Mouse (Mus musculus) limb, embryonic 11.5 days (tissue): ENCODE measurements around the gene Gpank1. TPM values are rescaled to one million over a fixed set of nuclear protein-coding genes. Genes with fewer than 3 reads are reported as not detected.

Experiments used
- ATAC-seq: fragments of 200-750 bp; cut with Nextera tagmentation; 2 replicates; pipeline ENCODE4 v1.8.0; 2017; ENCODE audit warnings: low read depth; ENCODE audit not compliant: insufficient number of reproducible peaks, low FRiP score, low TSS enrichment
- DNase-seq: peaks from one replicate; pipeline ENCODE4 v3.0.0-alpha.2; 2015; ENCODE audit warnings: low spot score
- H3K27ac ChIP-seq: fragments of 300-500 bp; sonication (generic); replicated peaks from 2 replicates; pipeline ENCODE4 v1.5.1; 2014; ENCODE audit warnings: low read depth, mild to moderate bottlenecking, low read length
- H3K27me3 ChIP-seq: fragments of 300-500 bp; sonication (generic); 2 replicates; pipeline ENCODE4 v1.6.1; 2014; ENCODE audit warnings: mild to moderate bottlenecking, low read length, mixed read lengths; ENCODE audit not compliant: control insufficient read depth, insufficient read depth
- H3K36me3 ChIP-seq: fragments of 300-500 bp; sonication (generic); 2 replicates; pipeline ENCODE4 v1.6.1; 2014; ENCODE audit warnings: mild to moderate bottlenecking, low read length, moderate library complexity, mixed read lengths; ENCODE audit not compliant: control insufficient read depth, insufficient read depth
- H3K4me1 ChIP-seq: fragments of 300-500 bp; sonication (generic); 2 replicates; pipeline ENCODE4 v1.6.1; 2014; ENCODE audit warnings: low read length, mixed read lengths; ENCODE audit not compliant: control insufficient read depth, insufficient read depth
- H3K4me2 ChIP-seq: fragments of 300-500 bp; sonication (generic); 2 replicates; pipeline ENCODE4 v1.6.1; 2014; ENCODE audit warnings: low read depth, mild to moderate bottlenecking, moderate library complexity; ENCODE audit not compliant: severe bottlenecking
- H3K4me3 ChIP-seq: fragments of 300-500 bp; sonication (generic); 2 replicates; pipeline ENCODE4 v1.5.1; 2014; ENCODE audit warnings: low read depth, low read length
- H3K9ac ChIP-seq: fragments of 300-500 bp; sonication (generic); 2 replicates; pipeline ENCODE4 v1.6.1; 2014; ENCODE audit warnings: mild to moderate bottlenecking, low read length
- H3K9me3 ChIP-seq: fragments of 300-500 bp; sonication (generic); 2 replicates; pipeline ENCODE4 v1.6.1; 2016; ENCODE audit warnings: low read length; ENCODE audit not compliant: control insufficient read depth
- WGBS: fragments of 180-500 bp; shearing (Covaris S2); extraction: QIAGEN DNeasy Blood & Tissue Kit; methylation state at CpG from one replicate; pipeline ENCODE4 v1.1.7; 2014; 5-methylcytosine and 5-hydroxymethylcytosine counted together
- polyA plus RNA-seq: library from polyadenylated mRNA; unstranded; fragments of >200 nt; fragmentation: Nextera tagmentation; extraction: Ambion mirVana; gene quantifications from 2 replicates; pipeline ENCODE4 v1.2.1, GENCODE M21; 2014

Gene Gpank1
- polyA plus RNA-seq, 1 experiment from 2014 or later: 29.1 TPM

DNA sequence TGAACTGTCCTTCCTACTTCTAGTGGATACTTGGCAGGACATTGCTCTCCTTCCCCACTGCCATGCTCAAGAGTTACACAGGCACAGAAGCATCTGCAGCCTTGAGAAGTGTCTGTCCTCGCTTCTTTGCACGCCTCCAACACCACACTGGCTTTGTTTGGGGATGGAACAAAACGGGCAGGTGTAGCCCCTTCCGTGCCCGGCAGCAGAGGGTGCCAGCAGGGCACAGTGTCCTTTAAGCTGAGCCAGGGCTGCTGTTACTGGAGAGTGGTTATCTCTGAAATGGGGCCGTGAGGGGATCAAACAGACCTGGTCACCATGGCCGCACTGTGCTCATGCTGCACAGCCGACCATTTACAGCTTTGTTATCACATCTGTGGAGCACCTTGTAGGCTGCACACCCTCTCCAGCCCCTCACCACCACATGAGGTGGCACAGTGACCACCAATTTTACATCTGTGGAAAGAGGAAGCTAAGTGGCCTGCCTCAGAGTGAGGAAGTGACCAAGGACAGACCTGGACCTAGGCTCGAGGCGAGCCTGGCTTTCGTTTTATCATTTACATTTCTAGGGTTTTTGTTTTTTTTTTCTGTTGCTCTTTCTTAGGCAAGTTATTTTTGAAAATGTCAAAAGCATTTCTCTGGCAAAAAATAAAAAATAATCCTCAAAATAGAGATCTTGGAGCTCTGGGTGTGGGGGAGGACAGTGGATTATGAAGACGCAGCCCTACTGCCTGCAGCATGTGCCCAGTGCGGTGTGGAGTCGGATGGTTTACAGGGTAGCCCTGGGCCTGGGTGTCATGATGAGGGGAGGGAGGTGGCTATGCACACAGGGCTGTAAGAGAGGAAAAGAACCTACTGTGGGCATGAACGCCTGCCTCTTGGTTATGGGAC lies 26.5 kb upstream of the Gpank1 start:
- WGBS: 89% methylated on average over 15 of the region's 15 CpGs
- no peak for ATAC-seq
- Histone ChIP-seq H3K4me1 (no peaks in the 10 kb centered on the region), H3K9me3 (no peaks in the 10 kb centered on the region), H3K27ac (no peak overlapping the region), H3K36me3 (peaks cover 16% of the 10 kb centered on the region), H3K4me3 (no peak overlapping the region), H3K27me3 (no peaks in the 10 kb centered on the region), H3K9ac (no peak overlapping the region), H3K4me2 (no peak overlapping the region)
- DNase-seq: no peak

DNA sequence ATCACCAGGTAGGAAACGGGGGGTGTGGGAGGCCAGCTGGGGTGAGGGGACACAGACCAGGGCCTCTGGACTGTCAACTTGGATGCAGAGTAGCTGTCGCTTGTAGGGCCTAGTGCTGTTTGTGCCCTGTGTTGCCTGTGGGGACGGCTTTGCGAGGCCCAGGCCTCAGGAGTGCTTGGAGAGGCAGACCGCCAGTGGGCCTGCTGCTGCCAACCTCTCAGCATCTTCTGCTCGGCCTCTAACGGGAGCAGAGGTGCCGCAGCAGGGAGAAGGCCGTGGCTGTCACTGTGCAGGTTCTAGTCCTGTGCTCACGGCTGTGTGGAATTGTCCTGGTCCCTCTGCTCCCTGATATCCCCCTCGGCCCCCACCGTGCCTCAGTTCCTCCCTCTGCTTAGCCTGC lies 24.7 kb upstream of the Gpank1 start:
- peaks cover 23% of the 10 kb centered on the region for H3K36me3 ChIP-seq
- no peak overlapping the region for H3K9ac ChIP-seq
- H3K4me1 ChIP-seq: no peaks in the 10 kb centered on the region
- no peak overlapping the region for H3K27ac ChIP-seq
- no peaks in the 10 kb centered on the region for H3K27me3 ChIP-seq
- no peak overlapping the region for H3K4me3 ChIP-seq
- H3K4me2 ChIP-seq: no peak overlapping the region
- DNase-seq (no peak), ATAC-seq (no peak)
- H3K9me3 ChIP-seq: no peaks in the 10 kb centered on the region
- WGBS: 85% methylated on average over 12 of the region's 12 CpGs

DNA sequence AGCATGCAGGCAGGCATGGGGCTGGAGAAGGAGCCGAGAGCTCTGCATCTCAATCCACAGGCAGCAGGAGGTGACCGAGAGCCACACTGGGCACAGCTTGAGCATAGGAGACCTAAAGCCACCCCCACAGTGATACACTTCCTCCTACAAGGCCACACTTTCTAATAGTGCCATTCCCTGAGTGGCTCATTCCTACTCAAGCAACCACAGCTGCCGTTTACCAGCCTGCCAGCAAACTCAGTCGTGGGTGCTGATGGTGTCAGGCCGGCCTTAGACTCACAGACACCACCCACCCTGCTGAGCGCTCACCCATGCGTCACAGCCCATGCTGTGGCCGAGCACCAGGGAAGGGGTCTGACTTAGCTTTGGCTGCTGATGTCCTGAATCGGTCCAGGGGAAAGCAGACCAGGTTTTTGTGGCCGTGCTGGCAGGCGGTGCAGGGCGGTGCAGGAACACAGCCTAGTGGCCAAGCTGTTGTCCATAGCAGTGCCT lies 24.0 kb upstream of the Gpank1 start:
- H3K27ac ChIP-seq: no peak overlapping the region
- 86% methylated on average over 12 of the region's 12 CpGs for WGBS
- DNase-seq (no peak), ATAC-seq (no peak)
- no peak overlapping the region for H3K4me3 ChIP-seq
- no peak overlapping the region for H3K4me2 ChIP-seq
- no peaks in the 10 kb centered on the region for H3K4me1 ChIP-seq
- no peak overlapping the region for H3K9ac ChIP-seq
- H3K36me3 ChIP-seq: peaks cover 23% of the 10 kb centered on the region
- no peaks in the 10 kb centered on the region for H3K9me3 ChIP-seq
- H3K27me3 ChIP-seq: no peaks in the 10 kb centered on the region

DNA sequence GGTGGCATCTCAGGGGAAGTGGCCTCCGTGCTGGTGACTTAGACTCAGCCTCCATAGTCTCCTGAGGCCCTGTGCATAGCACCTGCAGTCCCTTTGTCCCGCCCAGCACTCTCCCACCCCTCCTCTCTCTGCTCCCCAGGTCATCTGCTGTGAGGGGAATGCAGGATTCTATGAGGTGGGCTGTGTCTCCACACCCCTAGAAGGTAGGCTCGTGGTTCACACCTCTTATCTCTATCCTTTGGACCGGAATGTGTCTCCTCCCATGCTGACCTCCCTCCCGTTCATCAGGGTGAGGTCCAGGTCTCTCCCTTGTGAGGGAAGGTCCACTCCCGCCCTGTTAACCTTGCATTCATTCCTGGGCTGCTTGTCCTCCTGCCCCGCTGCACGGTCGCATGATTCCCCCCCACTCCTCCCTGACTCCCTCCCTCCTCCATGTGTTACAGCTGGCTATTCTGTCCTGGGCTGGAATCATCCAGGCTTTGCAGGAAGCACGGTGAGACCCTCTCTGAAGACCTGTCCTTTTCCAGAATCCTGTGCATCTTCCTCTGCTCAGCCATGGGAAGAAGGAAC lies 21.0 kb upstream of the Gpank1 start:
- Histone ChIP-seq H3K27me3 (no peaks in the 10 kb centered on the region), H3K27ac (no peak overlapping the region), H3K4me3 (no peak overlapping the region), H3K9me3 (no peaks in the 10 kb centered on the region), H3K36me3 (peaks cover 23% of the 10 kb centered on the region; the same call in 1 of the 2 replicates), H3K4me1 (no peaks in the 10 kb centered on the region), H3K4me2 (no peak overlapping the region), H3K9ac (no peak overlapping the region)
- DNase-seq (no peak), ATAC-seq (no peak)
- WGBS: 79% methylated on average over 10 of the region's 10 CpGs

DNA sequence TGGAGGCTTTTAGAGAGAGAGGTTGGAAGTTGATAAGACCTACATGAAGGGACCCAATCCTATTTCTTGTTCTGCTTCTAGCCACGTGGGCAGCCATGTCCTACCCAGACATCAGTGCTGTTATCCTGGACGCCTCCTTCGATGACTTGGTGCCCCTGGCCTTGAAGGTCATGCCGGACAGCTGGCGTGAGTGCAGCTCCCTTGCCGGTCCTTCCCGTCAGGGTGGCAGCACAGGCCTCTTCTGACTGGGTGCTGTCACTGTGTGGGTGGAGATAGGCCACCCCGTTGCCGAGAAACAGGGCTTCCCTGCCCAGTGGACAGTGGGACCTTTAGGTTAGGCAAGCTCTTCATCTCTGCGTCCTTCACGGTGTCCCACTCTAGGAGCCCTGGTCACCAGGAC lies 20.1 kb upstream of the Gpank1 start:
- H3K36me3 ChIP-seq: peaks cover 23% of the 10 kb centered on the region; the same call in 1 of the 2 replicates
- no peak overlapping the region for H3K4me2 ChIP-seq

DNA sequence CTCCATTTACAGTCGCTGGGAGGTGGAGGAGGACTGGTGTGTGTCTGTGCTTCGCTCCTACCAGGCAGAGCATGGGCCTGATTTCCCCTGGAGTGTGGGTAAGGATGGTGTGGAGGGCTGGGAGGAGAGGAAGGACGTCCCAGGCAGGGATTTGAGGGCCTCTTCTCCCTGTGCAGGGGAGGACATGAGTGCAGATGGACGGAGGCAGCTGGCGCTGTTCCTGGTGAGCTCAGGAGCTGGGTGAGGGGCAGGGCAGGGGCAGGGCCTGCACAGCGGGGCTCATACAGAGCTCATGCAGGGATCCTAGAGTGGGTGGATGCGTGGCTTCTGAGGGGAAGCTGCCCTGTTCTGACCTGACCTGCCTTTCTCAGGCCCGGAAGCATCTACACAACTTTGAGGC lies 19.0 kb upstream of the Gpank1 start:
- WGBS: 71% methylated on average over 7 of the region's 8 CpGs
- Histone ChIP-seq H3K4me2 (no peak overlapping the region), H3K9ac (no peak overlapping the region), H3K9me3 (no peaks in the 10 kb centered on the region), H3K27ac (no peak overlapping the region), H3K36me3 (peaks cover 16% of the 10 kb centered on the region; the same call in 1 of the 2 replicates), H3K4me3 (no peak overlapping the region), H3K4me1 (0 out of 2 replicates have a peak, but pooled peaks cover 2% of the 10 kb centered on the region), H3K27me3 (no peaks in the 10 kb centered on the region)
- ATAC-seq (no peak), DNase-seq (no peak)

More for the DNA sequence above, 20.1 kb upstream of the Gpank1 start:
- ATAC-seq (no peak), DNase-seq (no peak)
- no peak overlapping the region for H3K9ac ChIP-seq
- no peak overlapping the region for H3K4me3 ChIP-seq
- no peak overlapping the region for H3K27ac ChIP-seq
- 0 out of 2 replicates have a peak, but pooled peaks cover 2% of the 10 kb centered on the region for H3K4me1 ChIP-seq
- H3K9me3 ChIP-seq: no peaks in the 10 kb centered on the region
- no peaks in the 10 kb centered on the region for H3K27me3 ChIP-seq
- 87% methylated on average over 11 of the region's 11 CpGs for WGBS

DNA sequence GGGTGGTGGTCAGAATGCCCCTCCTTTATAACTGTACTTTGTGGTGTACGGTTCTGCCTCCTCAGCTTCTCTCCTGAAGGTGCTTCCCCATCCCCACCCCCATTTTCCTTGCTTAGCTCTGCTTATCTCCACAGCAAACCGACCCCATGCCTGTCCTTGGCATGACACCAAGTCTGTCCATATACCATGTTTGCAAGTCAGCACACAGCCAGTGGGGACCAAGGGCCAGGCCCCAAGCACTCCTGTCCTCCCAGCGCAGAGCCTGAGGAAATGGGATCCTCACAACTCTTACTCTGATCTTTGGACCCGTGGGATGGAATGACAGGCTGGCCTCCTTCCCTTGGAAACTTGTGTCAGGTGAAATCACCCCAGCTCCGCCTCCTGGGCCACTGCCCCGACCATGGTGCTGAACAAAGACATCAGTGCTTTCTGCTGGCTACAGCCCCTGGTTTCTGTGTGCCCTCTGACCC lies 18.0 kb upstream of the Gpank1 start:
- ATAC-seq (no peak), DNase-seq (no peak)
- H3K27me3 ChIP-seq: no peaks in the 10 kb centered on the region
- no peaks in the 10 kb centered on the region for H3K9me3 ChIP-seq
- H3K4me3 ChIP-seq: no peak overlapping the region
- H3K9ac ChIP-seq: no peak overlapping the region
- WGBS: 70% methylated on average over 6 of the region's 6 CpGs
- H3K4me2 ChIP-seq: no peak overlapping the region
- peaks cover 16% of the 10 kb centered on the region; the same call in 1 of the 2 replicates for H3K36me3 ChIP-seq
- 0 out of 2 replicates have a peak, but pooled peaks cover 2% of the 10 kb centered on the region for H3K4me1 ChIP-seq
- H3K27ac ChIP-seq: no peak overlapping the region

DNA sequence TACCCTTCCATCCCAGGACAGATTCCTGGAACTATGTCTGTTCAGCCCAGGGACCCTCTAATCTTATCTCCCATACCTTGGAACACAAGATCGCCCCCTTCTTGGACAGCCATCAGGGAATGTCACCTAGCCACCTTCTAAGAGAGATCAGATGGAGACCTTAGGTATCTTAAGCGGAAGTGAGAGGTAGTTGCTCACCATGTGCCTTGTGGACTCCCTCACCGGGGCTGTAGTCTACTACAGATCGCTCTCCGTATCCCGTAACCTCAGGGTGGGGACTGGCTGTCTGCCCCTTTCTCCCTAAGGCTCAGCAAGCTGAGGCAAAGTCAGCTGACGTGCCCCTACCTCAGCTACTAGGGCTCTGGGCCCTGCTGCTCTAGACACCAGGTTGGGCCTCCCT lies 17.2 kb upstream of the Gpank1 start:
- DNase-seq (no peak), ATAC-seq (no peak)
- Histone ChIP-seq H3K4me2 (no peak overlapping the region), H3K36me3 (peaks cover 15% of the 10 kb centered on the region; the same call in 1 of the 2 replicates), H3K9me3 (no peaks in the 10 kb centered on the region), H3K4me3 (no peak overlapping the region), H3K27me3 (no peaks in the 10 kb centered on the region), H3K4me1 (0 out of 2 replicates have a peak, but pooled peaks cover 2% of the 10 kb centered on the region), H3K9ac (no peak overlapping the region), H3K27ac (no peak overlapping the region)
- 92% methylated on average over 7 of the region's 7 CpGs for WGBS
